Mouse (Mus musculus): Measurements from ENCODE around the gene Pigs. TPM values are rescaled to one million over a fixed set of nuclear protein-coding genes. Genes with fewer than 3 reads are reported as not detected.

Gene Pigs
- 64.4 and 82.0 TPM in 2 replicates for polyA plus RNA-seq (2012; rRNA removed)

- 9% methylated on average over 37 of the region's 37 CpGs for WGBS
- peak; percentile 81 for DNase-seq (ENCODE audit: low read depth, low spot score)
Measured at GRCm38 (mm10) chr11:78327634-78328511, at the start of gene Pigs. Pigs (plus strand) TSS chr11:78328415.

DNA sequence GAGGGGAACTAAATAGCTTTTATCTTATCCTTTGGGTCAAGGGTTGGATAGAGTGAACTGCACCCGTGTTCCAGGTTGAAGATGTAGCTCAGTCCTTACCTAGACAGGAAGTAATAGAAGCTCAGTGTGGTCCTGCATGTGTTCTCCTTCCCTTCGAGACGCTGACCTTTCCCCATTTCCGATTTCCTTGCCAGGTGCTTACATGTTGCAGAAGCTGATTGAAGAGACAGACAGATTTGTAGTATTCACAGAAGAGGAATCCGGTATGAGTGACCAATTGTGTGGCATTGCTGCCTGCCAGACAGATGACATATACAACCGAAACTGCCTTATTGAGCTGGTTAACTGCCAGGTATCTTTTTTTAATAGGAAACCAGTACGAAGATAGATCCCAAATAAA is 49.4 kb upstream of the Pigs start:
- 75% methylated on average over 7 of the region's 7 CpGs for WGBS
- no peak for DNase-seq (ENCODE audit: low read depth, low spot score)

DNA sequence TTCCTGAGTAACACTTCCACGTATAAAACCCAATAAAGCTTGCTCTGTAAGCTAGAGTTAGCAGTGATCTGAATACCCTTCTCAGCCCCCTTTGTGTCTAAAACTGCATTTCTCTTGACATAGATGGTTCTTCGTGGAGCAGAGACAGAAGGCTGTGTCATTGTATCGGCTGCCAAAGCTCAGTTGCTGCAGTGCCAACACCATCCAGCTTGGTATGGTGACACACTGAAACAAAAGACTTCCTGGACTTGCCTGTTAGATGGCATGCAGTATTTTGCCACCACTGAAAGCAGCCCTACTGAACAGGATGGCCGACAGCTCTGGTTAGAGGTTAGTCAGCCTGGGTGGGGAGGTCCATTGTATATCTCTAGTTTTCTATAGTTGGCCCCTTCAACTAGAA is 48.6 kb upstream of the Pigs start:
- WGBS, result 85% methylated on average over 4 of the region's 4 CpGs
- DNase-seq (ENCODE audit: low read depth, low spot score), result no peak

- 80% methylated on average over 7 of the region's 7 CpGs for WGBS
- no peak for DNase-seq (ENCODE audit: low read depth, low spot score)
Measured at GRCm38 (mm10) chr11:78289146-78289763, 39.0 kb upstream of the Pigs start.

- 91% methylated on average over 4 of the region's 4 CpGs for WGBS
- DNase-seq (ENCODE audit: low read depth, low spot score), result no peak
Measured at GRCm38 (mm10) chr11:78290654-78291053, 37.6 kb upstream of the Pigs start, which contains the start of gene BC030499. BC030499 (plus strand) TSS chr11:78290841.

DNA sequence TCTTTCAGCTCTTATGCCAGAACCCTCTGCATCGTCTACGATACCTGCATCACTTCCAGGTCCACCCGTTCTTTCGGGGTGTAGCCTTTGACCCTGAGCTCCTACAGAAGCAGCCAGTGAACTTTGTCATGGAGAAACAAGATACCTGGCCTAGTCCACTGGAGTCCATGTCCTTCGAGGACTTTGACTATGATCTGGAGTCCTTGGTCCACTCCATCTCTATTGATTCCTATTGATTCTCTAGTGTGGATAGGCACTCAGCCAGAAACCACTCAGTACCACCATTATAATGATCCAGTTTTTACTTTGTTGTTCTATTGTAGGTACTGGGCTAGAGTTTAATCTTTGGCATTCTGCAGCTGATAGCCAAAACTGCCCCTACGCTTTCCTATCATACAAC is 33.6 kb upstream of the Pigs start:
- DNase-seq (ENCODE audit: low read depth, low spot score), result no peak
- WGBS, result 88% methylated on average over 6 of the region's 6 CpGs

GRCm38 (mm10) chr11:78300917-78301316 is 27.3 kb upstream of the Pigs start:
- no peak for DNase-seq (ENCODE audit: low read depth, low spot score)
- 61% methylated on average over 7 of the region's 7 CpGs for WGBS

GRCm38 (mm10) chr11:78301357-78302084 is 26.7 kb upstream of the Pigs start, which contains the start of gene Spag5:
Spag5 (plus strand) TSS chr11:78301529.
- peak; percentile 46 for DNase-seq (ENCODE audit: low read depth, low spot score)
- WGBS, result under 1% methylated on average over 49 of the region's 49 CpGs

- no peak for DNase-seq (ENCODE audit: low read depth, low spot score)
- WGBS, result 88% methylated on average over 4 of the region's 4 CpGs
Measured at GRCm38 (mm10) chr11:78305272-78305671, 22.9 kb upstream of the Pigs start.

DNA sequence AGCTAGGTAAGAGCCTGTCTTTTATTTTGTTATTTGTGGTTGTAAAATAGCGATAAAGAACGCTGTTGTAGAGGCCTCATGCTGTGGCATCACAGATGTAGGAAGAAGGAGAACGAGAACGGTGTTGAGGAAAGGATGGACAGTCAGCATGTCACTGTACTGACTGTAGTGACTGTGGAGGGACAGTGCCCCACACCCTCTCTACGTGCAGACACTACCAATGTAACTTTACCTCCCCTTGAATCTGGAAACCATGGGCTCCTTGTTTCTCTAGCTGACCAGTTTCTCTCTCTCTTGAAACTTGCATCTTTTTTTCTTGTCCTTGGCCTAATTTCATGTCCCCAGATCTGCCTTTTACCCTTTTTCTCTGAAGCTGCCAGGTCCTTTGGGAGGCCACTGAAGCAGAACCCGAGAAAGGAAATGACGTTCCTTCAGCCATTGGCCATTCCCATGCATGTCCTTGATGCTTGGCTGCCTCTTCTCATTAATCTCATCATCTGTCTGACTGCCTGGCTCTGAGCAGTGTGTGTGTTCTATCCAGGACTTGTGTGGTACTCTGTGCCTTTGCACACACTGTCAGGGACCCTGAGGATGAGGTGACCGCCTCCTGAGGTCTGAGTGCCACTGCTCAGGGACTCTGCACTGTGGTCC is 17.2 kb upstream of the Pigs start:
- 92% methylated on average over 8 of the region's 8 CpGs for WGBS
- no peak for DNase-seq (ENCODE audit: low read depth, low spot score)

- WGBS, result 99% methylated on average over 2 of the region's 2 CpGs
- DNase-seq (ENCODE audit: low read depth, low spot score), result no peak
Measured at GRCm38 (mm10) chr11:78313662-78314061, 14.6 kb upstream of the Pigs start.

DNA sequence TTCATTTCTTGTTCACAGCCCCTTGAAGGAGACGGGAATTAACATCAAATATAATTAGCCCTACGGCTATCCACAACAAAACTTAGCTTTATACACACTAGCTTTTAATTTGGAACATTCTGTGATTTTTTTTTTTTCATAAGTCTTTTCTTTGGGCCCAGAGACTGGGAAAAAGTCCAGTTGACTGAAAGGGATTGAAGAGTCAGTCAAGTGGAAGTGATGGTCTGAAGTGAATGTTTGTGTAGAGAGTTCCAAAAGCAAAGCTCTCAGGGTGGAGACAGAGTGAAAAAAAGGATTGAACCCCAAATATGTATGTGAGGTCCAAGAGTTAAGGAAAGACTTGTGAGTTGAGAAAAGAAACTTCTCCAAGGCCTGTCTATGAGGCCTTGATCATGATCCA is 9.8 kb upstream of the Pigs start:
- 87% methylated on average over 2 of the region's 2 CpGs for WGBS
- no peak for DNase-seq (ENCODE audit: low read depth, low spot score)

GRCm38 (mm10) chr11:78322076-78322831 is 6.0 kb upstream of the Pigs start:
- WGBS, result 28% methylated on average over 2 of the region's 2 CpGs
- DNase-seq (ENCODE audit: low read depth, low spot score), result no peak

DNA sequence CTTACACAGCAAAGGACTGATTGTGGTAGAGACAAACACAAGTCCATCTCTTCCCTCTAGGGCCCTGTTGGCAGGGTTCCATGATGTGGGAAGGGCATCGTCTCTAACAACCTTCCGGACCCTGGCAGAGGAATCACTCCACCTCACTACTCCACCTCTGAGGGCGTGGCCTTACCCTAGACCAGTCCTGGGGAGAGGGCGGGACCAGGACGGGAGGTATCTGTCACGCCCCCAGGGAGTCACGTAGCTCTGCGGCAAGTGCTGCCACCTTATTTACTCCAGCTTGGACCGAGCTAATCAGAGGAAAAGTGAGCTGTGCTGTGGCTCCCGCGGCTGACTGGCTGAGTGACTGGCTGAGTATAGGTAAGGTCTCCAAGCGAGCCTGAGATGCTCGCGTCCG is 5.4 kb upstream of the Pigs start, which contains the start of gene Aldoc:
Gene Aldoc, plus strand, starts transcription at position 109 of the 400 bp plus-strand sequence.
- WGBS, result 6% methylated on average over 15 of the region's 15 CpGs
- peak; percentile 96 for DNase-seq (ENCODE audit: low read depth, low spot score)

- 89% methylated on average over 15 of the region's 15 CpGs for WGBS
- no peak for DNase-seq (ENCODE audit: low read depth, low spot score)
Measured at GRCm38 (mm10) chr11:78324000-78324785, 4.0 kb upstream of the Pigs start.

DNA sequence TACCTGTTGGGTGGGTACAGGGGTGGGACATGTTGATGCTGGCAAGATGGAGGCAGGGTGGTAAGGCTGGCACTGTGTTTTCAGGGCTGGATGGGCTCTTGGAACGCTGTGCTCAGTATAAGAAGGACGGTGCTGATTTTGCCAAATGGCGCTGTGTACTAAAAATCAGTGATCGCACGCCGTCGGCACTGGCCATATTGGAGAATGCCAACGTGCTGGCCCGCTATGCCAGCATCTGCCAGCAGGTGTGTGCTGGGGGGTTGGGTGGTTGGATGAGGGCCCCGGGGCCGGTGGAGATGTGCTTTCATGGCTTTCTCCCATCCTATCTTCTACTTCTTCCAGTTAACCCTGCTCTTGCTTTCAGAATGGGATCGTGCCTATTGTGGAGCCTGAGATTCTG is 3.2 kb upstream of the Pigs start:
- WGBS, result 94% methylated on average over 12 of the region's 12 CpGs
- no peak for DNase-seq (ENCODE audit: low read depth, low spot score)

- WGBS, result 93% methylated on average over 4 of the region's 4 CpGs
- DNase-seq (ENCODE audit: low read depth, low spot score), result no peak
Measured at GRCm38 (mm10) chr11:78327215-78327614, 1.0 kb upstream of the Pigs start.

DNA sequence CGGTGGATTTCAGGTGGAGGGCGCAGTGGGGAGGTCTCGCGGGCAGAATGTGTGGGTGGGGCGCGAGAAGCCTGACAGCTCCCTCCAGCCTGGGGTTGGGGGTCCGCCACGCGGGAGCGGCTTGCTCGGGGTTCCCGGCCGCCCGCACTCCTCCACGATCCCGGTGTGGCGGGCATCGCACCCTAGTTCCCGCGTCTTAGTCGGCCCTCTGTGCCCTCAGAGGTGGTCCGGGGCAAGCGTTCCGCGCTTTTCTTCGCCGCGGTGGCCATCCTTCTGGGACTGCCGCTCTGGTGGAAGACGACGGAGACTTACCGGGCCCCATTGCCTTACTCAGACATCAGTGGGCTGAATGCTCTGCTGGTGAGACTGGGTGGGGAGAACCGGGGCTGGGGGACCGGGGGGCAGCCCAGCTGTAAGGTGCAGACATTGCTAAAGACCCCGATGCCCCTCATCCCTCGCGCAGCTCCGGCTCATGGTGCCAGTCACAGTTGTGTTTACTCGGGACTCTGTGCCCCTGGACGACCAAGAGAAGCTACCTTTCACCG is 369 bp downstream of the Pigs start:
- WGBS, result under 1% methylated on average over 41 of the region's 41 CpGs
- no peak for DNase-seq (ENCODE audit: low read depth, low spot score)
